Mouse (Mus musculus) spleen, adult 2 months (tissue): Measurements from ENCODE around the gene Cyb561. TPM values are rescaled to one million over a fixed set of nuclear protein-coding genes. Genes with fewer than 3 reads are reported as not detected.

Experiments
- DNase-seq, 2 experiments: peaks; one replicate each; pipeline versions ENCODE4 v3.0.0 to v3.0.0-alpha.2; 2012 to 2021; ENCODE audit warnings: low spot score in 2 of 2, low read depth in 1 of 2
- H3K27ac ChIP-seq: fragments of 200-500 bp; 2 replicates; pipeline ENCODE4 v1.5.1; 2012; ENCODE audit warnings: low read length, inconsistent platforms; ENCODE audit not compliant: insufficient read depth
- H3K27me3 ChIP-seq: fragments of 200-500 bp; 2 replicates; pipeline ENCODE4 v1.6.1; 2012; ENCODE audit warnings: mild to moderate bottlenecking, moderate library complexity, low read length, inconsistent platforms; ENCODE audit not compliant: control insufficient read depth, insufficient read depth
- H3K36me3 ChIP-seq: fragments of 200-500 bp; 2 replicates; pipeline ENCODE4 v1.6.1; 2012; ENCODE audit warnings: mild to moderate bottlenecking, low read length, inconsistent platforms; ENCODE audit not compliant: control insufficient read depth, insufficient read depth
- H3K4me1 ChIP-seq: fragments of 200-500 bp; 2 replicates; pipeline ENCODE4 v1.6.1; 2011; ENCODE audit warnings: inconsistent platforms; ENCODE audit not compliant: control insufficient read depth, insufficient read depth, insufficient read length
- H3K4me3 ChIP-seq: fragments of 200-500 bp; 2 replicates; pipeline ENCODE4 v1.5.1; 2011; ENCODE audit warnings: mild to moderate bottlenecking, inconsistent platforms; ENCODE audit not compliant: insufficient read depth, insufficient read length; ENCODE audit errors: extremely low read depth
- CTCF ChIP-seq: fragments of 200-500 bp; IDR thresholded peaks from 2 replicates; pipeline ENCODE4 v1.5.1; 2011; ENCODE audit warnings: mild to moderate bottlenecking, inconsistent platforms; ENCODE audit not compliant: insufficient read depth, insufficient read length, insufficient replicate concordance; ENCODE audit errors: extremely low read depth
- POLR2A ChIP-seq: fragments of 200-500 bp; IDR thresholded peaks from 2 replicates; pipeline ENCODE4 v1.6.1; 2011; ENCODE audit warnings: low read depth, low read length, inconsistent platforms
- WGBS: fragments of 180-500 bp; shearing (Covaris S2); methylation state at CpG from one replicate; pipeline ENCODE4 v1.1.7; 2018; 5-methylcytosine and 5-hydroxymethylcytosine counted together
- polyA plus RNA-seq: library from polyadenylated mRNA; depleted of rRNA; stranded (reverse); fragments of >200 nt; gene quantifications from 2 replicates; pipeline ENCODE4 v1.2.3, GENCODE M21; 2012

Cyb561 gene
- polyA plus RNA-seq, 1 experiment = 1.9 TPM

GRCm38 (mm10) chr11:105944126-105944621 is 9.0 kb downstream of the Cyb561 start:
- Histone ChIP-seq H3K36me3 (no peaks in the 10 kb centered on the region), H3K27ac (0 out of 2 replicates have a peak overlapping the region, but pooled peaks have one; percentile 21), H3K4me3 (peak overlapping the region; percentile 62; the same call in 1 of the 2 replicates), H3K27me3 (peaks cover 7% of the 10 kb centered on the region; the same call in 1 of the 2 replicates), H3K4me1 (no peaks in the 10 kb centered on the region; the same call in none of the 2 replicates)
- 3% methylated on average over 59 of the region's 59 CpGs for WGBS
- TF ChIP-seq CTCF = no peak
- TF ChIP-seq POLR2A = no peak
- peak in 1 of 2 experiments; percentile 18 for DNase-seq

- 11% methylated on average over 45 of the region's 47 CpGs for WGBS
- TF ChIP-seq POLR2A (no peak), CTCF (no peak)
- no peak overlapping the region for H3K27ac ChIP-seq
- no peaks in the 10 kb centered on the region; the same call in none of the 2 replicates for H3K4me1 ChIP-seq
- H3K27me3 ChIP-seq = peaks cover 7% of the 10 kb centered on the region; the same call in 1 of the 2 replicates
- H3K36me3 ChIP-seq = no peaks in the 10 kb centered on the region
- peak overlapping the region; percentile 62; the same call in 1 of the 2 replicates for H3K4me3 ChIP-seq
- no peak for DNase-seq
Observed at GRCm38 (mm10) chr11:105943133-105944102, 9.7 kb downstream of the Cyb561 start.

GRCm38 (mm10) chr11:105941973-105942372 is 11.2 kb downstream of the Cyb561 start:
- Histone ChIP-seq H3K36me3 (no peaks in the 10 kb centered on the region), H3K27ac (no peak overlapping the region), H3K27me3 (peaks cover 7% of the 10 kb centered on the region; the same call in 1 of the 2 replicates), H3K4me1 (no peaks in the 10 kb centered on the region; the same call in none of the 2 replicates), H3K4me3 (no peak overlapping the region)
- DNase-seq = no peak
- 72% methylated on average over 8 of the region's 8 CpGs for WGBS
- TF ChIP-seq POLR2A (no peak), CTCF (no peak)

GRCm38 (mm10) chr11:105938771-105939170 is 14.4 kb downstream of the Cyb561 start:
- no peak for TF ChIP-seq CTCF
- no peak for TF ChIP-seq POLR2A
- H3K4me1 ChIP-seq = no peaks in the 10 kb centered on the region; the same call in none of the 2 replicates
- no peak for DNase-seq
- H3K27me3 ChIP-seq = peaks cover 2% of the 10 kb centered on the region; the same call in 1 of the 2 replicates
- no peak overlapping the region for H3K4me3 ChIP-seq
- H3K27ac ChIP-seq = no peak overlapping the region
- no peaks in the 10 kb centered on the region for H3K36me3 ChIP-seq
- 77% methylated on average over 9 of the region's 9 CpGs for WGBS

- Histone ChIP-seq H3K27me3 (no peaks in the 10 kb centered on the region), H3K4me1 (no peaks in the 10 kb centered on the region), H3K36me3 (no peaks in the 10 kb centered on the region), H3K27ac (no peak overlapping the region), H3K4me3 (no peak overlapping the region)
- no peak for TF ChIP-seq CTCF
- no peak for TF ChIP-seq POLR2A
- no peak for DNase-seq
- WGBS = 99% methylated on average over 3 of the region's 3 CpGs
Observed at GRCm38 (mm10) chr11:105936974-105937373, 16.2 kb downstream of the Cyb561 start.

- no peak for TF ChIP-seq POLR2A
- no peak for TF ChIP-seq CTCF
- Histone ChIP-seq H3K4me1 (no peaks in the 10 kb centered on the region), H3K36me3 (no peaks in the 10 kb centered on the region), H3K27me3 (no peaks in the 10 kb centered on the region), H3K27ac (no peak overlapping the region), H3K4me3 (no peak overlapping the region)
- DNase-seq = no peak
- WGBS = 86% methylated on average over 6 of the region's 6 CpGs
Observed at GRCm38 (mm10) chr11:105936200-105936599, 16.9 kb downstream of the Cyb561 start.

- no peak for DNase-seq
- no peaks in the 10 kb centered on the region for H3K36me3 ChIP-seq
- TF ChIP-seq POLR2A = no peak
- no peak for TF ChIP-seq CTCF
- H3K27ac ChIP-seq = no peak overlapping the region
- 81% methylated on average over 8 of the region's 8 CpGs for WGBS
- no peaks in the 10 kb centered on the region for H3K27me3 ChIP-seq
- no peaks in the 10 kb centered on the region for H3K4me1 ChIP-seq
- no peak overlapping the region for H3K4me3 ChIP-seq
Observed at GRCm38 (mm10) chr11:105935496-105935895, 17.6 kb downstream of the Cyb561 start.
